Mouse (Mus musculus) liver, adult 2 months (tissue): ENCODE data around the gene Jund.

Experiments used
- CTCF ChIP-seq: fragments of 200-500 bp; IDR thresholded peaks from 2 replicates; pipeline ENCODE4 v1.5.1; 2011; ENCODE audit warnings: low read depth, low read length, control low read depth
- POLR2A ChIP-seq: fragments of 200-500 bp; IDR thresholded peaks from 2 replicates; pipeline ENCODE4 v1.6.1; 2011; ENCODE audit warnings: low read length, control low read depth; ENCODE audit not compliant: insufficient read depth; ENCODE audit errors: extremely low read depth

- TF ChIP-seq CTCF: no peak
- no peak for TF ChIP-seq POLR2A
These were observed 28.0 kb downstream of the Jund start for GRCm38 (mm10) chr8:70726721-70727120.
